ENCODE assay signal across 8 mouse cellular contexts in the genomic region with DNA sequence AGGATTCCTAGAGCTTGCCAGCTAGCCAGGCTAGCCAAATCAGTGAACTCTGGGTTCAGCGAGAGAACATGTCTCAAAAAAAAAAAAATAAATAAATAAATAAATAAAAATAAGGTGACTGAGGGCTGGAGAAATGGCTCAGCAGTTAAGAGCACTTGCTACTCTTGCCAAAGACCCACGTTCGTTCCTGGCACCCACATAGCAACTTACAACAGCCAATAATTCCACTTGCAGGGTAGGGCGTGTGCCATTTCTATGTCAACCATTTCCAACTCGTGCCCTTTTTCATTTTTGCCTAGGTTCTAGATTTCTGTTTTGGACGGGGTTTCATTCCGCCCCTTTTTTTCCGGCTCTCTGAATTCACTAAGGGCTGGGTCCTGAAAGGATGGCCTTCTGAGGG. TPM values are rescaled to one million over a fixed set of nuclear protein-coding genes. Genes with fewer than 3 reads are reported as not detected.
DNase-seq lines count a peak whose midpoint lies in the region; ATAC-seq lines count a peak whose summit lies in the region.

No protein-coding gene starts in this region.

- DNase-seq in heart, postnatal 36 days, result no peak
- DNase-seq in MN1 (ENCODE audit: low spot score), result peak; percentile 47
- DNase-seq in T-cell, adult 2 months (ENCODE audit: low spot score), result no peak
- no peak for DNase-seq in natural killer cell, adult 2 months (ENCODE audit: low spot score in 2 of 2)
- DNase-seq in urinary bladder, adult 2 months (ENCODE audit: low spot score), result no peak

- peak overlapping the region; percentile 85 for H3K4me3 ChIP-seq in heart, embryonic 12.5 days
- peak overlapping the region; percentile 82 for H3K4me3 ChIP-seq in heart, embryonic 15.5 days

- H3K36me3 ChIP-seq in heart, embryonic 12.5 days, result peaks cover 12% of the 10 kb centered on the region; the same call in 1 of the 2 replicates
- peaks cover 11% of the 10 kb centered on the region for H3K36me3 ChIP-seq in heart, embryonic 15.5 days

- peak overlapping the region; percentile 80 for H3K4me2 ChIP-seq in heart, embryonic 12.5 days
- peak overlapping the region; percentile 94 for H3K4me2 ChIP-seq in heart, embryonic 15.5 days

- 33% methylated on average over 8 of the region's 8 CpGs for WGBS in heart, embryonic 12.5 days
- 34% methylated on average over 8 of the region's 8 CpGs for WGBS in heart, embryonic 15.5 days

- peaks cover 7% of the 10 kb centered on the region; the same call in 1 of the 2 replicates for H3K4me1 ChIP-seq in heart, embryonic 12.5 days (replicated peaks)
- peaks cover 13% of the 10 kb centered on the region for H3K4me1 ChIP-seq in heart, embryonic 15.5 days (replicated peaks)

- H3K9me3 ChIP-seq in heart, embryonic 12.5 days (replicated peaks), result no peaks in the 10 kb centered on the region
- H3K9me3 ChIP-seq in heart, embryonic 15.5 days (replicated peaks), result no peaks in the 10 kb centered on the region

- H3K27ac ChIP-seq in heart, embryonic 12.5 days (ENCODE audit: poor library complexity, severe bottlenecking), result no peak overlapping the region
- H3K27ac ChIP-seq in heart, embryonic 15.5 days, result no peak overlapping the region

- ATAC-seq in heart, embryonic 12.5 days (ENCODE audit: insufficient number of reproducible peaks, low FRiP score), result no peak
- ATAC-seq in heart, embryonic 15.5 days (replicated peaks; ENCODE audit: insufficient number of reproducible peaks, insufficient read depth, low FRiP score, low read depth), result no peak
- peak; percentile 14 for ATAC-seq in megakaryocyte-erythroid progenitor cell, adult 5-6 weeks (replicated peaks; ENCODE audit: low FRiP score, low TSS enrichment, poor library complexity, severe bottlenecking)

- no peaks in the 10 kb centered on the region; the same call in 1 of the 2 replicates for H3K27me3 ChIP-seq in heart, embryonic 12.5 days (replicated peaks)
- no peaks in the 10 kb centered on the region for H3K27me3 ChIP-seq in heart, embryonic 15.5 days

- peak overlapping the region; percentile 63 for H3K9ac ChIP-seq in heart, embryonic 12.5 days
- peak overlapping the region; percentile 53 for H3K9ac ChIP-seq in heart, embryonic 15.5 days

- intact Hi-C loops in heart, postnatal 36 days (cut with DNase I), result no loop called here

RNA-seq across cellular contexts. Expression of a gene that starts 0.7 kb away (rescaled TPM):
- 1.0 and 1.1 TPM in 2 replicates for polyA plus RNA-seq in heart, embryonic 12.5 days (2016; fragmentation: Nextera tagmentation; extraction: Ambion mirVana)
- total RNA-seq in heart, postnatal 36 days (2021), result under 1 TPM; 0.39 to 0.43 TPM
- polyA plus RNA-seq in heart, embryonic 15.5 days (2015; fragmentation: Nextera tagmentation; extraction: Ambion mirVana), result 0.58 and 0.77 TPM in 2 replicates
- total RNA-seq in megakaryocyte-erythroid progenitor cell, adult 5-6 weeks (2014; fragmentation: Nextera tagmentation), result 0.64 TPM in 1 of 2 replicates, not detected in the other
- 0.38 TPM in 1 of 2 replicates, not detected in the other for total RNA-seq in megakaryocyte-erythroid progenitor cell, adult 5-6 weeks (2017)
- 0.47 TPM in 2 replicates for polyA plus RNA-seq in urinary bladder, adult 2 months (2012; rRNA removed)

RNA-seq across cellular contexts. Expression of a gene that starts 15.3 kb away (rescaled TPM):
- polyA plus RNA-seq in heart, embryonic 12.5 days (2016; fragmentation: Nextera tagmentation; extraction: Ambion mirVana), result 69.9 and 75.4 TPM in 2 replicates
- 10 to 100 TPM; 48.8 to 52.0 TPM for total RNA-seq in heart, postnatal 36 days (2021)
- 66.1 and 78.2 TPM in 2 replicates for polyA plus RNA-seq in heart, embryonic 15.5 days (2015; fragmentation: Nextera tagmentation; extraction: Ambion mirVana)
- 71.7 and 72.1 TPM in 2 replicates for total RNA-seq in megakaryocyte-erythroid progenitor cell, adult 5-6 weeks (2014; fragmentation: Nextera tagmentation)
- total RNA-seq in megakaryocyte-erythroid progenitor cell, adult 5-6 weeks (2017), result 80.8 and 95.0 TPM in 2 replicates
- 60.5 and 70.1 TPM in 2 replicates for polyA plus RNA-seq in urinary bladder, adult 2 months (2012; rRNA removed)

RNA-seq across cellular contexts. Expression of a gene that starts 34.9 kb away (rescaled TPM):
- 11.4 and 11.7 TPM in 2 replicates for polyA plus RNA-seq in heart, embryonic 12.5 days (2016; fragmentation: Nextera tagmentation; extraction: Ambion mirVana)
- total RNA-seq in heart, postnatal 36 days (2021), result 10 to 100 TPM; 14.6 to 17.4 TPM
- polyA plus RNA-seq in heart, embryonic 15.5 days (2015; fragmentation: Nextera tagmentation; extraction: Ambion mirVana), result 7.9 and 10.5 TPM in 2 replicates
- 15.5 and 19.7 TPM in 2 replicates for total RNA-seq in megakaryocyte-erythroid progenitor cell, adult 5-6 weeks (2014; fragmentation: Nextera tagmentation)
- 10.9 and 18.4 TPM in 2 replicates for total RNA-seq in megakaryocyte-erythroid progenitor cell, adult 5-6 weeks (2017)
- 11.2 and 13.4 TPM in 2 replicates for polyA plus RNA-seq in urinary bladder, adult 2 months (2012; rRNA removed)

RNA-seq across cellular contexts. Expression of a gene that starts 56.5 kb away (rescaled TPM):
- 25.7 and 28.4 TPM in 2 replicates for polyA plus RNA-seq in heart, embryonic 12.5 days (2016; fragmentation: Nextera tagmentation; extraction: Ambion mirVana)
- total RNA-seq in heart, postnatal 36 days (2021), result under 1 TPM; 0.95 to 1.00 TPM
- polyA plus RNA-seq in heart, embryonic 15.5 days (2015; fragmentation: Nextera tagmentation; extraction: Ambion mirVana), result 22.9 and 26.5 TPM in 2 replicates
- total RNA-seq in megakaryocyte-erythroid progenitor cell, adult 5-6 weeks (2014; fragmentation: Nextera tagmentation), result 48.4 and 59.1 TPM in 2 replicates
- 44.1 and 44.8 TPM in 2 replicates for total RNA-seq in megakaryocyte-erythroid progenitor cell, adult 5-6 weeks (2017)
- polyA plus RNA-seq in urinary bladder, adult 2 months (2012; rRNA removed), result 2.2 and 2.8 TPM in 2 replicates

RNA-seq across cellular contexts. Expression of a gene that starts 56.8 kb away (rescaled TPM):
- 112 and 114 TPM in 2 replicates for polyA plus RNA-seq in heart, embryonic 12.5 days (2016; fragmentation: Nextera tagmentation; extraction: Ambion mirVana)
- 10 to 100 TPM; 63.5 to 72.1 TPM for total RNA-seq in heart, postnatal 36 days (2021)
- 98.4 and 142 TPM in 2 replicates for polyA plus RNA-seq in heart, embryonic 15.5 days (2015; fragmentation: Nextera tagmentation; extraction: Ambion mirVana)
- total RNA-seq in megakaryocyte-erythroid progenitor cell, adult 5-6 weeks (2014; fragmentation: Nextera tagmentation), result 45.4 and 48.0 TPM in 2 replicates
- total RNA-seq in megakaryocyte-erythroid progenitor cell, adult 5-6 weeks (2017), result 51.6 and 53.3 TPM in 2 replicates
- polyA plus RNA-seq in urinary bladder, adult 2 months (2012; rRNA removed), result 10.1 and 11.3 TPM in 2 replicates
